In the genomic region with DNA sequence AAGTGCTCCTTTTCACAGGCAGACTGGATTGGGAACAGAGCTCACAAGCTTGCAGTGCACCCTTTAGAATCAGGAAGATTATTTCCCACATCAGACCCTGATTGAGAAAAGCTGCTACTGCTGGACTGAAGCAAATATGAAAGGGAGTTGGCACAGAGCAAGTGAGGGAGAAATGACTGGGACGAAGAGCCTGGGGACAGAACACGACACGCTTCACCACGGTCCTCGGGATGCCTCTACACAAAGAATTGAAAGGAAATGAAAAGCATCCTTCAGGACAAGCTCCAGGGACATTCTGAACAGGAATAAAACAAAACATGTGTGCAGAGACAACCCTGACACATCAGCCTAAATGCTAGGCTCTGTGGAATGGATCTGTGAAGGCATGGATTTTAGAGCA, we compare ENCODE assay signal across 22 mouse cellular contexts.
DNase-seq lines count a peak whose midpoint lies in the region; ATAC-seq and TF ChIP-seq lines count a peak whose summit lies in the region.
"Had no signal": no experiment of that assay in that cellular context is flagged by ENCODE, and none has a peak within 500 bp of the region (broad histone marks: within the 10 kb centered on the region; RNA-seq: fewer than 3 reads in every experiment).

No protein-coding gene starts in this region.

- H3K4me1 ChIP-seq in midbrain, embryonic 11.5 days (ENCODE audit: control insufficient read depth, insufficient read depth, low read length) = 0 out of 2 replicates have a peak, but pooled peaks cover under 1% of the 10 kb centered on the region
- no peaks in the 10 kb centered on the region for H3K4me1 ChIP-seq in midbrain, embryonic 14.5 days (ENCODE audit: control insufficient read depth, insufficient read depth, low read length)
- peaks cover 12% of the 10 kb centered on the region for H3K4me1 ChIP-seq in embryonic facial prominence, embryonic 13.5 days
- H3K4me1 ChIP-seq: forebrain, embryonic 13.5 days; hindbrain, embryonic 13.5 days had no signal

- TF ChIP-seq CTCF in left cerebral cortex, adult 2 months (IDR thresholded peaks at IDR 0.05) = no peak

- intact Hi-C loops in left cerebral cortex, adult 2 months (cut with DNase I) = no loop called here

- no peak overlapping the region for H3K4me2 ChIP-seq in midbrain, embryonic 11.5 days
- H3K4me2 ChIP-seq in midbrain, embryonic 14.5 days (ENCODE audit: low read length) = no peak overlapping the region
- no peak overlapping the region for H3K4me2 ChIP-seq in embryonic facial prominence, embryonic 13.5 days
- H3K4me2 ChIP-seq: forebrain, embryonic 13.5 days; heart, embryonic 11.5 days; hindbrain, embryonic 13.5 days; intestine, embryonic 15.5 days had no signal

- WGBS in midbrain, embryonic 11.5 days = 83% methylated on average over 5 of the region's 5 CpGs
- 60% methylated on average over 5 of the region's 5 CpGs for WGBS in midbrain, embryonic 14.5 days
- WGBS in embryonic facial prominence, embryonic 13.5 days = 12% methylated on average over 5 of the region's 5 CpGs

- 0 out of 2 replicates have a peak, but pooled peaks have one; percentile 25 for ATAC-seq in frontal cortex, adult (ENCODE audit: low TSS enrichment)
- no peak for ATAC-seq in midbrain, embryonic 11.5 days (ENCODE audit: low FRiP score)
- ATAC-seq in midbrain, embryonic 14.5 days (ENCODE audit: low FRiP score, low TSS enrichment) = no peak
- no peak for ATAC-seq in embryonic facial prominence, embryonic 13.5 days (ENCODE audit: insufficient number of reproducible peaks, insufficient read depth, low FRiP score, low TSS enrichment, low read depth)
- ATAC-seq: activated CD4-positive, CD25-positive, alpha-beta regulatory T cell, adult 4 months; forebrain, embryonic 13.5 days; hindbrain, embryonic 16.5 days; intestine, embryonic 15.5 days had no signal

- no peaks in the 10 kb centered on the region for H3K27me3 ChIP-seq in midbrain, embryonic 11.5 days (ENCODE audit: control insufficient read depth, insufficient read depth, low read length)
- no peaks in the 10 kb centered on the region for H3K27me3 ChIP-seq in midbrain, embryonic 14.5 days (ENCODE audit: control insufficient read depth, insufficient read depth, low read length)
- no peaks in the 10 kb centered on the region for H3K27me3 ChIP-seq in embryonic facial prominence, embryonic 13.5 days
- H3K27me3 ChIP-seq: forebrain, embryonic 13.5 days; hindbrain, embryonic 13.5 days; intestine, embryonic 15.5 days had no signal

- no peaks in the 10 kb centered on the region for H3K36me3 ChIP-seq in midbrain, embryonic 11.5 days (ENCODE audit: control insufficient read depth, insufficient read depth, low read length)
- H3K36me3 ChIP-seq in midbrain, embryonic 14.5 days (ENCODE audit: control insufficient read depth, insufficient read depth, low read length) = no peaks in the 10 kb centered on the region
- H3K36me3 ChIP-seq in embryonic facial prominence, embryonic 13.5 days = no peaks in the 10 kb centered on the region
- H3K36me3 ChIP-seq: forebrain, embryonic 10.5 days; hindbrain, embryonic 10.5 days; hindbrain, embryonic 13.5 days; intestine, embryonic 15.5 days had no signal

- H3K9me3 ChIP-seq in midbrain, embryonic 11.5 days (ENCODE audit: control insufficient read depth, low read length) = no peaks in the 10 kb centered on the region
- H3K9me3 ChIP-seq in midbrain, embryonic 14.5 days (ENCODE audit: control insufficient read depth, low read length) = no peaks in the 10 kb centered on the region
- H3K9me3 ChIP-seq in embryonic facial prominence, embryonic 13.5 days = no peaks in the 10 kb centered on the region
- H3K9me3 ChIP-seq: forebrain, embryonic 10.5 days; forebrain, embryonic 13.5 days; hindbrain, embryonic 10.5 days; hindbrain, embryonic 13.5 days; intestine, embryonic 15.5 days had no signal

- no peak overlapping the region for H3K4me3 ChIP-seq in midbrain, embryonic 11.5 days (ENCODE audit: low read depth, low read length)
- no peak overlapping the region for H3K4me3 ChIP-seq in midbrain, embryonic 14.5 days (replicated peaks; ENCODE audit: low read depth, low read length)
- no peak overlapping the region for H3K4me3 ChIP-seq in embryonic facial prominence, embryonic 13.5 days
- H3K4me3 ChIP-seq in left cerebral cortex, adult 2 months = no peak overlapping the region
- H3K4me3 ChIP-seq: forebrain, embryonic 10.5 days; forebrain, embryonic 13.5 days; hindbrain, embryonic 10.5 days; hindbrain, embryonic 13.5 days; intestine, embryonic 15.5 days had no signal

- no peak overlapping the region for H3K27ac ChIP-seq in midbrain, embryonic 11.5 days (ENCODE audit: low read depth, low read length)
- H3K27ac ChIP-seq in midbrain, embryonic 14.5 days (replicated peaks; ENCODE audit: low read depth, low read length) = no peak overlapping the region
- peak overlapping the region; percentile 7; the same call in 1 of the 2 replicates for H3K27ac ChIP-seq in embryonic facial prominence, embryonic 13.5 days
- no peak overlapping the region for H3K27ac ChIP-seq in left cerebral cortex, adult 2 months
- H3K27ac ChIP-seq: forebrain, embryonic 10.5 days; forebrain, embryonic 13.5 days; hindbrain, embryonic 10.5 days; hindbrain, embryonic 13.5 days; intestine, embryonic 15.5 days had no signal

- DNase-seq in frontal cortex, postnatal 14 days (ENCODE audit: low spot score in 2 of 2) = no peak
- peak; percentile 64 for DNase-seq in midbrain, embryonic 11.5 days (ENCODE audit: low spot score, missing footprints)
- DNase-seq in midbrain, embryonic 14.5 days = no peak
- DNase-seq in left cerebral cortex, adult 2 months (ENCODE audit: extremely low spot score in 1 of 2, low spot score in 2 of 2) = no peak
- no peak for DNase-seq in adrenal gland, postnatal 36 days
- DNase-seq: adrenal gland, adult 8-10 months; adrenal gland, postnatal 25 days; cerebellum, adult 18-20 months; cerebellum, adult 9-10 months; cerebellum, postnatal 25 days; gastrocnemius, postnatal 10 days; gastrocnemius, postnatal 36 days had no signal

- no peak overlapping the region for H3K9ac ChIP-seq in midbrain, embryonic 11.5 days (ENCODE audit: low read length)
- no peak overlapping the region for H3K9ac ChIP-seq in midbrain, embryonic 14.5 days (replicated peaks; ENCODE audit: low read length)
- H3K9ac ChIP-seq in embryonic facial prominence, embryonic 13.5 days = no peak overlapping the region
- H3K9ac ChIP-seq: forebrain, embryonic 13.5 days; hindbrain, embryonic 13.5 days; intestine, embryonic 15.5 days had no signal
